Mouse (Mus musculus): ENCODE data around the gene Myh9. TPM values are rescaled to one million over a fixed set of nuclear protein-coding genes. Genes with fewer than 3 reads are reported as not detected.

The Myh9 gene
- polyA plus RNA-seq, 1 experiment from 2014 or later, result 14.5 TPM

GRCm38 (mm10) chr15:77807264-77807585, 34.8 kb downstream of the Myh9 start:
- ATAC-seq (ENCODE audit: low FRiP score), result no peak
- Histone ChIP-seq H3K27me3 (no peaks in the 10 kb centered on the region), H3K27ac (no peak overlapping the region), H3K9me3 (no peaks in the 10 kb centered on the region), H3K36me3 (peaks cover 44% of the 10 kb centered on the region), H3K4me2 (no peak overlapping the region), H3K4me1 (replicated peaks) (peaks cover 26% of the 10 kb centered on the region), H3K4me3 (no peak overlapping the region), H3K9ac (no peak overlapping the region)
- WGBS, result 91% methylated on average over 7 of the region's 7 CpGs

- Histone ChIP-seq H3K4me2 (no peak overlapping the region), H3K27me3 (no peaks in the 10 kb centered on the region), H3K36me3 (peaks cover 41% of the 10 kb centered on the region), H3K4me3 (no peak overlapping the region), H3K9ac (no peak overlapping the region), H3K27ac (no peak overlapping the region), H3K9me3 (no peaks in the 10 kb centered on the region), H3K4me1 (replicated peaks) (peaks cover 25% of the 10 kb centered on the region)
- 85% methylated on average over 13 of the region's 13 CpGs for WGBS
- no peak for ATAC-seq (ENCODE audit: low FRiP score)
Measured at GRCm38 (mm10) chr15:77806565-77807263, 35.3 kb downstream of the Myh9 start.

- no peak overlapping the region for H3K4me3 ChIP-seq
- peaks cover 43% of the 10 kb centered on the region for H3K36me3 ChIP-seq
- ATAC-seq (ENCODE audit: low FRiP score), result no peak
- H3K27me3 ChIP-seq, result no peaks in the 10 kb centered on the region
- 85% methylated on average over 4 of the region's 4 CpGs for WGBS
- H3K9me3 ChIP-seq, result no peaks in the 10 kb centered on the region
- H3K4me1 ChIP-seq (replicated peaks), result peaks cover 19% of the 10 kb centered on the region
- H3K9ac ChIP-seq, result no peak overlapping the region
- no peak overlapping the region for H3K27ac ChIP-seq
- no peak overlapping the region for H3K4me2 ChIP-seq
Measured at GRCm38 (mm10) chr15:77805657-77806056, 36.3 kb downstream of the Myh9 start.

- peaks cover 17% of the 10 kb centered on the region for H3K4me1 ChIP-seq (replicated peaks)
- no peak for ATAC-seq (ENCODE audit: low FRiP score)
- H3K4me3 ChIP-seq, result no peak overlapping the region
- WGBS, result 91% methylated on average over 9 of the region's 9 CpGs
- peaks cover 43% of the 10 kb centered on the region for H3K36me3 ChIP-seq
- no peaks in the 10 kb centered on the region for H3K27me3 ChIP-seq
- no peak overlapping the region for H3K9ac ChIP-seq
- H3K27ac ChIP-seq, result no peak overlapping the region
- no peak overlapping the region for H3K4me2 ChIP-seq
- H3K9me3 ChIP-seq, result no peaks in the 10 kb centered on the region
Measured at GRCm38 (mm10) chr15:77804949-77805348, 37.0 kb downstream of the Myh9 start.

- ATAC-seq (ENCODE audit: low FRiP score), result no peak
- H3K4me3 ChIP-seq, result no peak overlapping the region
- whole genome bisulfite sequencing, result 87% methylated on average over 6 of the region's 6 CpGs
Measured at GRCm38 (mm10) chr15:77804460-77804859, 37.5 kb downstream of the Myh9 start.

GRCm38 (mm10) chr15:77803747-77804146, 38.2 kb downstream of the Myh9 start:
- ATAC-seq (ENCODE audit: low FRiP score), result no peak
- H3K4me3 ChIP-seq, result no peak overlapping the region
- no peak overlapping the region for H3K27ac ChIP-seq
- no peak overlapping the region for H3K9ac ChIP-seq
- 83% methylated on average over 3 of the region's 3 CpGs for WGBS
- no peaks in the 10 kb centered on the region for H3K9me3 ChIP-seq
- no peak overlapping the region for H3K4me2 ChIP-seq
- peaks cover 43% of the 10 kb centered on the region for H3K36me3 ChIP-seq
- H3K27me3 ChIP-seq, result no peaks in the 10 kb centered on the region
- H3K4me1 ChIP-seq (replicated peaks), result peaks cover 26% of the 10 kb centered on the region

More at GRCm38 (mm10) chr15:77804460-77804859, 37.5 kb downstream of the Myh9 start:
- Histone ChIP-seq H3K9me3 (no peaks in the 10 kb centered on the region), H3K4me2 (no peak overlapping the region), H3K27ac (no peak overlapping the region), H3K36me3 (peaks cover 43% of the 10 kb centered on the region), H3K27me3 (no peaks in the 10 kb centered on the region), H3K4me1 (replicated peaks) (peaks cover 19% of the 10 kb centered on the region), H3K9ac (no peak overlapping the region)

- H3K4me2 ChIP-seq, result no peak overlapping the region
- no peak for ATAC-seq (ENCODE audit: low FRiP score)
- no peak overlapping the region for H3K27ac ChIP-seq
- peaks cover 34% of the 10 kb centered on the region for H3K4me1 ChIP-seq (replicated peaks)
- H3K36me3 ChIP-seq, result peaks cover 40% of the 10 kb centered on the region
- no peaks in the 10 kb centered on the region for H3K9me3 ChIP-seq
- H3K4me3 ChIP-seq, result no peak overlapping the region
- 91% methylated on average over 4 of the region's 4 CpGs for whole genome bisulfite sequencing
- H3K27me3 ChIP-seq, result no peaks in the 10 kb centered on the region
- no peak overlapping the region for H3K9ac ChIP-seq
Measured at GRCm38 (mm10) chr15:77802992-77803391, 39.0 kb downstream of the Myh9 start.

GRCm38 (mm10) chr15:77801188-77801587, 40.8 kb downstream of the Myh9 start:
- Histone ChIP-seq H3K27me3 (no peaks in the 10 kb centered on the region), H3K4me2 (no peak overlapping the region), H3K36me3 (peaks cover 26% of the 10 kb centered on the region), H3K4me1 (replicated peaks) (peaks cover 37% of the 10 kb centered on the region), H3K4me3 (no peak overlapping the region), H3K27ac (peak overlapping the region; percentile 81; the same call in 1 of the 2 replicates), H3K9me3 (no peaks in the 10 kb centered on the region), H3K9ac (no peak overlapping the region)
- WGBS, result 86% methylated on average over 4 of the region's 4 CpGs
- no peak for ATAC-seq (ENCODE audit: low FRiP score)

GRCm38 (mm10) chr15:77800511-77800910, 41.5 kb downstream of the Myh9 start:
- H3K36me3 ChIP-seq, result peaks cover 28% of the 10 kb centered on the region
- no peaks in the 10 kb centered on the region for H3K27me3 ChIP-seq
- peaks cover 37% of the 10 kb centered on the region for H3K4me1 ChIP-seq (replicated peaks)
- H3K4me2 ChIP-seq, result no peak overlapping the region
- H3K4me3 ChIP-seq, result no peak overlapping the region
- peak overlapping the region; percentile 81; the same call in 1 of the 2 replicates for H3K27ac ChIP-seq
- no peak for ATAC-seq (ENCODE audit: low FRiP score)
- no peak overlapping the region for H3K9ac ChIP-seq
- H3K9me3 ChIP-seq, result no peaks in the 10 kb centered on the region

- Histone ChIP-seq H3K4me3 (no peak overlapping the region), H3K4me1 (replicated peaks) (peaks cover 37% of the 10 kb centered on the region), H3K9me3 (no peaks in the 10 kb centered on the region), H3K27ac (peak overlapping the region; percentile 81), H3K9ac (no peak overlapping the region), H3K27me3 (no peaks in the 10 kb centered on the region), H3K36me3 (peaks cover 31% of the 10 kb centered on the region), H3K4me2 (no peak overlapping the region)
- ATAC-seq (ENCODE audit: low FRiP score), result no peak
- WGBS, result 89% methylated on average over 8 of the region's 8 CpGs
Measured at GRCm38 (mm10) chr15:77799491-77800474, 42.2 kb downstream of the Myh9 start.

- Histone ChIP-seq H3K4me1 (replicated peaks) (peaks cover 37% of the 10 kb centered on the region), H3K9me3 (no peaks in the 10 kb centered on the region), H3K27ac (peak overlapping the region; percentile 81), H3K4me2 (no peak overlapping the region), H3K36me3 (peaks cover 36% of the 10 kb centered on the region), H3K27me3 (no peaks in the 10 kb centered on the region), H3K4me3 (no peak overlapping the region), H3K9ac (peak overlapping the region; percentile 21; the same call in 1 of the 2 replicates)
- peak; percentile 53 for ATAC-seq (ENCODE audit: low FRiP score)
- WGBS, result 23% methylated on average over 14 of the region's 14 CpGs
Measured at GRCm38 (mm10) chr15:77798664-77799490, 43.1 kb downstream of the Myh9 start.
